Mouse (Mus musculus): ENCODE data around the gene Tubgcp4.

Tubgcp4 gene

DNA sequence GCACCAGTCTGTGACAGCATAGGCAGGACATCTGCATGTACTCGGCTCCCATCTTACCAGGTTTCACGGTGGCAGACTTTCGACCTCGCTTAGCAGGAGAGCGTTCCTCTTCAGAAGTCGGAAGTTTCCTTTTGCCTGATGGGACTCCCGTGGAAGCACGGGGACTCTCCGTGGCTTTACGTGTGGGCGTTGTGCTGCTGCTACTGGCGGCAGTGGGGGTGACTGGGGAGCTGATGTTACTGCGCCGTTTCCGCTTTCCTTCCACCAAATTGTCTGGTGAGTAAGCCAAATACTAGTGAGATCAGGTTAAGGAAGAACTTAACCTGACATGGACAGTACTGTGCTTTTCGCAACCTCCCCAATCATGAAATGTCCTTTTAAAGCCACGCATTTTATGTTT lies 33.8 kb downstream of the Tubgcp4 start:
- no peak for DNase-seq (ENCODE audit: low spot score)

DNA sequence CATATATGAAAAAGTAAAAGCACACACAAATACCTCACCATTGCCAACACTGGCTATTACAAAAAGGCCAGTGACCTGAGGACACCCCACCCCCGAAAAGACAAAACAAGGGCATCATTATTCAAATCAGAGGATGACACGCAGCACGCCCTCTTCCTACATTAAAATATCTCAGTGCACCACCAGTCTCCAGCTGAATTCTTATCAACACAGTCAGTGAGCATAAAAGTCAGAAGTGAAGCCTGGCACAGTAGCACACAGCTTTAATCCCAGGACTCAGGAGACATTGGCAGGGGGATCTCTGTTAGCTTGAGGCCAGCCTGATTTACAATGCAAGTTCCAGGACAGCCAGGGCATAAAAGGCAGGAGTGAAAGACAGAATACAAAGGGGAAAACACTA lies 36.1 kb downstream of the Tubgcp4 start:
- no peak for DNase-seq (ENCODE audit: low spot score)

- DNase-seq (ENCODE audit: low spot score): no peak
Observed at GRCm38 (mm10) chr2:121214491-121214890, 44.0 kb downstream of the Tubgcp4 start.

DNA sequence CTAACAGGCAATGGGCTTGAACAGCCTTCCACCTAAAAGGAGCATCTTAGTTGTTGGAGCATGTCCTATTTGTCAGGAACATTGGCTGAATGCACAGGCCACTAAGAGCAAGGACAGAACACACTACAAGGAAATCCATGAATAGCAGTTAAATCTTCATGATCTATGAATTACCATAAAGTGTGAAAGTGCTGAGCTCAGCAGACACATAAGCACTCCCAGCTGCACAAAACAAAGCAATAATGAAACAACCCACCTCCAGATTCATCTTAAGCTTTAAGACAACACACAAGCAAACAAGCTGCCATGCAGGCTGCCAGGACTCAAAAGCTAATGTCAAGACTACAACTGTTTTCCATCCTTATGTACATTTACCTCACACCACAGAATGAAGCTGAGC lies 48.7 kb downstream of the Tubgcp4 start:
- no peak for DNase-seq (ENCODE audit: low spot score)

GRCm38 (mm10) chr2:121219994-121220393 lies 49.5 kb downstream of the Tubgcp4 start:
- DNase-seq (ENCODE audit: low spot score): no peak

DNA sequence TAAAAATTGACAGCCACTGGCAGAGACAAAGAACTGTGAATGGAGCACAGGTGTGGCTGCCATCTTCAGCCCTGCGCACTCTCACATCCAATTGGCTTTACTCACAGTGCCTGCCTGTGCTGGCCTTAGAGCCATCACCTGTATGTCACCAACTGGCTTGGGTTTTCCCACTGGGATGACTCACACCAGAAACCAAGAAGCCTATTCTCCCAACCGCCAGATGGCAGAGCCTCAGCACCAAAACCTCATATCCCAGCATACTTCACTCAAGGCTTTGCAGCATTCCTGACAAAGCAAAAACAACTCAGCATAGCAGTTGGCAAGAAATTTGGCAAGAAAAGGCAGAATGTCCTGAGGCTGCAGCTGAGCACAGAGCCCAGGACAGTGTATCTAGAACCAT lies 52.6 kb downstream of the Tubgcp4 start:
- DNase-seq (ENCODE audit: low spot score): no peak

- no peak for DNase-seq (ENCODE audit: low spot score)
Observed at GRCm38 (mm10) chr2:121228135-121228534, 57.7 kb downstream of the Tubgcp4 start.

DNA sequence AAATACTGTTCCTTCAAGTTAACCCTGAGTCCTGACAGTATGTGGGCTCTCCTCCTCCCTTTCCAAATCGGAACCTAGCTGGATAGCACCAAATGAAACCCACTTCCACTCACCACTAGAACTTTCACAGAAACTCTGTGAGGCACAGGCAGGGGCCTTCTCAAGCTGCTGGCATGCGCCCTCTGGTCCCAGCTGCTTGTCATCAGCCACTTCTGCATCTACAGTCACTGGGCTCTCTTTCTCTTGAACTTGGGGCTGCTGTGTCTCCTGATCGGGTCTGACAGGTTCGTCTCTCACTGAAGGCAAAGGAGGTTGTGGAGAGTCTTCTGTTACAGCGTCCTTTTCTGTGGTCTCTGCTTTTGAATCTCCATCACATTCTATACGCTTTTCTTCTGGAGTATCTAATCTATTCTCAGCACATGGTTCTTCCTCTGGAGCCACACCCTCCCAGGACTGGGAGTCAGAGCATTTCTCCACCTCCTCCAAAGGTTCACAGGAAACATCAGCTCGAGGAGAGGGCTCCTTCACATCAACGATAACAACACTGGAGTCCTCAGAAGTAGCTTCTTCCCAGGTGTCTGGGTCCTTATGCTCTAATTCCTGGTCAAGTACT lies 65.1 kb downstream of the Tubgcp4 start:
- DNase-seq (ENCODE audit: low spot score): no peak

DNA sequence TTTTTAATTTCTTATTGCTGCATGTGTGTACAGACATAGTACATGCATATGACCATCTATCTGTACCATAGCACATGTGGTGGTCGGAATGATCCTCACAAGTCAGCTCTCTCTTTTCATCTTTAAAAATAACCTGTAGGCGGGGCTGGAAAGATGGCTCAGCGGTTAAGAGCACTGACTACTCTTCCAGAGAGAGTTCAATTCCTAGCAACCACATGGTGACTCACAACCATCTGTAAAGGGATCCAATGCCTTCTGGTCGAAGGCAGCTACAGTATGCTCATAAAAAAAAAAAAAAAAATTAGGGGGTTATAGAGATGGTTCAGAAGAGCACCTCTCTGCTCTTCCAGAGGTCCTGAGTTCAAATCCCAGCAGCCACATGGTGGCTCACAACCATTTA lies 69.0 kb downstream of the Tubgcp4 start:
- no peak for DNase-seq (ENCODE audit: low spot score)

GRCm38 (mm10) chr2:121244099-121244498 lies 73.6 kb downstream of the Tubgcp4 start:
- DNase-seq (ENCODE audit: low spot score): no peak

Measured in retina, embryonic 14.5 days (tissue).